Mouse (Mus musculus): ENCODE measurements at regions not wholly inside any gene's neighbourhood (a gene's known extent, or its start where the extent isn't known, plus 50 kb on each side); places are given as distances from the start of the nearest gene placed in this dataset.

DNA sequence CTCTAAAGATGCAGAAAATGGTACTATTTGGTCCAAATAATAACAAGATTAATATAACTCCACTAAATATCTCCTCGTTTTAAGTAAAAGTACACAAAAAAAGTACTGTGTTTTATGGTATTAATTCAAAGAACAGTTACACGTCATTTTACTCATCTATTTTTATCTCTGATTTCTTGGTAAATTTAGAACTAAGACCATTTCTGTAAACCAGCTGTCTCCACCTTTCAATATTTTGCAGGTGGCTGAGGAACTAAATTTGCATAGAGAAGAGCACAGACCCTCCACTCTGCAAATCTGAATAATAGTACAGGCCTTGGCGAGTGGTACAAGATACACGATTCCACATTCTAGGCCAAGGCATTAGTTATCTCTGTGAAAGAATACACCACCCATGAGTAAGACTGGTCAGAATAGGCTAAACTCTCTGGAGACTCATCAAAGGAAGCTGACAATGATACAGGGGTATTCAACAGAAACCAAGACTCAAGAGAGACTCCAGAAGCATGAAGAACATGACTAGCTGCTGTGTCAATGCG lies 191.5 kb upstream of the Intu start:
- TF ChIP-seq JUND (conservative IDR thresholded peaks at IDR 0.05; ENCODE audit: low read depth, low read length): 0 out of 2 replicates have a peak, but pooled peaks have one; percentile 8
- TF ChIP-seq CTCF (conservative IDR thresholded peaks at IDR 0.05 in 1 of 2, IDR thresholded peaks at IDR 0.05 in 1 of 2; ENCODE audit: low read depth in 2 of 2, low read length in 2 of 2): no peak
- no peak for TF ChIP-seq TCF12 (IDR thresholded peaks at IDR 0.05; ENCODE audit: low read depth, low read length)
- no peak for TF ChIP-seq POLR2A (IDR thresholded peaks at IDR 0.05; ENCODE audit: low read depth, low read length)
- TF ChIP-seq TBP (conservative IDR thresholded peaks at IDR 0.05; ENCODE audit: low read depth, low read length): no peak
- no peak for TF ChIP-seq BHLHE40 (IDR thresholded peaks at IDR 0.05; ENCODE audit: low read depth, low read length)
- TF ChIP-seq POLR2AphosphoS2 (IDR thresholded peaks at IDR 0.05; ENCODE audit: low read depth, low read length): no peak
